Mouse (Mus musculus) layer of hippocampus, postnatal 36 days (tissue): Measurements from ENCODE around the gene Baz1a. TPM values are rescaled to one million over a fixed set of nuclear protein-coding genes. Genes with fewer than 3 reads are reported as not detected.
"Not testable (repeated sequence)": the region's sequence is repeated elsewhere in the genome, so short reads cannot be mapped to it uniquely, and the experiment has no call there.

Experiments
- DNase-seq, 2 experiments: peaks; one replicate each; pipeline ENCODE4 v3.0.0; 2022
- total RNA-seq, 2 experiments: library from RNA; stranded (reverse); gene quantifications; 2 replicates each; pipeline ENCODE4 v1.2.3; 2021

Gene Baz1a
- total RNA-seq, 2 experiments from 2014 or later = 1.1 to 2.3 TPM

DNA sequence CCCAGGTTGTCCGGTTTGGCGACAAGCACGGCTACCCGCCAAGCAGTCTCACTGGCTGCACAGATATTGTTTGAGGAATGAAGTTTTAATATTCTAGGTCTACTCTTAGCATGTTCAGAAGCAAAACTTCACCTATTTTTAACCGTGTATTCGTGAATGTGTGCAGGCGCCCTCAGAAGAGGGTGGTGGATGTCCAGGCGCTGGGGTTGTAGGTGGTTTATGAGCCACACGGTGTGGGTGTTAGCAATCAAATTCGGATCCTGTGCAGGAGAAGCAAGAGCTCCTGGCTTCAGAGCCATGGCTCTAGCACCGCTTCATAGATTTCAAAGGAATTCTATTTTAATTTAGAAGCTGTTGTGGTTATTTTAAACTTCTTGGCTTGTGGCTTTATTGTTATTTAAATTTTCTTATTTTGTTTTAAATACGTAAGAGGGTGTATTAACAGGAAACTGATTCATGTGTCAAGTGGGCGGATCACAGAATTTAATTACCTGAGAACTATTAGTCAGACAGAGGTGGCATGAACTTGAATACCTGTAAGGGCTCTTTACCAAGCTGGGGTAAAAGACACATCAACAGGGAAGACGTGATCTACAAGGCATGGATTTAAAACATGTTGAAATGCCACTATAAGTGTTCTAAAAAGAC is 6.7 kb downstream of the Baz1a start:
- DNase-seq = no peak

GRCm38 (mm10) chr12:55006071-55006470 is 8.1 kb downstream of the Baz1a start:
- no peak for DNase-seq

- DNase-seq = no peak
These were observed 9.8 kb downstream of the Baz1a start for GRCm38 (mm10) chr12:55004396-55004795.

GRCm38 (mm10) chr12:55003843-55004242 is 10.3 kb downstream of the Baz1a start:
- no peak for DNase-seq

GRCm38 (mm10) chr12:55002532-55002931 is 11.6 kb downstream of the Baz1a start:
- DNase-seq = not testable (repeated sequence)

- DNase-seq = peak in 1 of 2 experiments; percentile 4
These were observed 15.0 kb downstream of the Baz1a start for GRCm38 (mm10) chr12:54999016-54999690.

- DNase-seq = no peak
These were observed 15.7 kb downstream of the Baz1a start for GRCm38 (mm10) chr12:54998411-54998810.

GRCm38 (mm10) chr12:54996979-54997474 is 17.1 kb downstream of the Baz1a start:
- no peak for DNase-seq

DNA sequence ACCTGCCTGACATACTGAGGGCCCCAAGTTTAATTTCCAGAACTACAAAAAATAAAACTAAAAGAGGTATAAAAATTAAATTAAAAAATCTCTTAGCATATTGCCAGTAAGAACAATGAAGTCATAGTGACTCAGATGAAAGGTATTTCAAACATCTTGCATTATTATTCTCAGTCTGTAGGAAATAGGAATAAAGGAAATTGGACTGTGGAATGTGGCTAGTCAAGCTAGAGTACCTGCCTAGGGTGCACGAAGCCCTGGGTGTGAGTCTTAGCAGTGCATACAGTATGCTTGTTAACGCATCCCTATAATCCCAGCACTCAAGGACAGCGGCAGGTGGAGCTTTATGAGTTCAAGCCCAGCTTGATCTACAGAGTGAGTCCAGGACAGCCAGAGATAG is 18.2 kb downstream of the Baz1a start:
- DNase-seq = no peak

DNA sequence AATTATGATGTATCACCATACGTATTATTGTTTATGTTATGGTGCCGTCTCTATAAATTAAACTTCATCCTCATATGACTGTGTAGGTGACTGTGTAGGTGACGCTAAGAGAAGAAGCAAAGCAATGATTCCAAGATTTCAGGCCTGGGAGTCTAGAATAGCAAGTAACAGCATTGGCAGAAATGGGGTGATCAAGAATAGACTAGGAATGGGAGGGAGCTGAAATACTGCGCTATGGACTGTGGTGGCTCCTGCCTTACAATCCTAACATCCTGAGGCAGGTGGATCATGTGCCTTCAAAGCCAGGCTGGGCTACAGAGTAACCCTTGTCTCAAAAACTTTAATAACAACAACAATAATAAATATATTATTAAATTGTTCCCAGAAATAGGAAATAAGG is 19.7 kb downstream of the Baz1a start:
- no peak for DNase-seq

DNA sequence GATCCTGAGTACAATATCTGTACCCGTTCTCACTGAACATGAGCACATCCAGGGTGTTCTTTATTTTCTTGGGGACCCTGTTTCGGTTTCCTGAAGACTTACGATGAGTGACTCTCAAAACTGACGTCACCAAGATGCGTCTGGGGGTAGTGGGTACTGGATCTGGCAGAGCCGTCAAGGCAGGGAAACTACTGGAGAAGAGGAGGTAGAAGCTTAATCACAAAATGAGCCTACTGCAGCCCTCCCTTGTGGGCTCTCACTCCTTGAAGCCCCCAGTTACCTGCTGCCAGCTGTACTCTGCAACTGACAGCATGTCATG is 20.1 kb downstream of the Baz1a start:
- DNase-seq = no peak

DNA sequence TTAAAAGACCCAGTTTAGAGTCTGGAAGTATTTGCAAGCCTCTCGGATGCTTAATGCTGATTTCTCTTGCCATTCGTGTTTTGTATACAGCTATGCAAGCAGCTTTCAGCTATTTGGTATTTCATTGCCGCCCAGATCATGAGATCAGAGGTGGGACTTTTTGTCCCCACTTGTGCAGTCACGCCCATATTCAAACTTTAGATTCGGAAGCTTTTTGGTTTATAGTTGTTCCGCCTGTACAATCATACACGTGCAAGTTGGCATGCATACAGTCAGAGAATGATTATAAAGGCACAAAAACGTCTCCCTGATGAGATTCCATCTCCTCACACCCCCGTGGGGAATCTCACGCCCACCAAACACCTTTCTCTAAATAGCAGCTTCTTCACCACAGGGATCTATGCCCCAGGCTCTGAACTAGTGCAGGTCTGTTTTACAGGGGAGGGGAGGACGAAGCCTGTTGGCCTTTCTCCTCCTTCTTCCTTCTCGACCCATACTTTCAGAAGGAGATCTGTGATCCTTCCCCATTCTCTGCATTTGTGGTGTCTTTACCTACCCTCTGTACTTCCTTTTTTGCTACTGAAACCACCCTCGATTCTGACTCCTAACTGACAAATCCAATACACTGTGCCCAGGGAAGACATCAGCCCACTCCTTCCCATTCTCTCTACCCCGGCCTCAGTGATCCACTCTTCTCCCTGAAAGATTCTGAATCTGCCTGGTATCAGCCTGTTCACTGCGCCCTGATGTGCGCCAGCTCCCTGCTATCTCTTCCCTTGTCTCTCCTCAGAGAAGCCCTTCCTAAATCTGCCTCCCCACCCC is 20.7 kb downstream of the Baz1a start:
- DNase-seq = no peak

GRCm38 (mm10) chr12:54992814-54993213 is 21.3 kb downstream of the Baz1a start:
- no peak for DNase-seq

DNA sequence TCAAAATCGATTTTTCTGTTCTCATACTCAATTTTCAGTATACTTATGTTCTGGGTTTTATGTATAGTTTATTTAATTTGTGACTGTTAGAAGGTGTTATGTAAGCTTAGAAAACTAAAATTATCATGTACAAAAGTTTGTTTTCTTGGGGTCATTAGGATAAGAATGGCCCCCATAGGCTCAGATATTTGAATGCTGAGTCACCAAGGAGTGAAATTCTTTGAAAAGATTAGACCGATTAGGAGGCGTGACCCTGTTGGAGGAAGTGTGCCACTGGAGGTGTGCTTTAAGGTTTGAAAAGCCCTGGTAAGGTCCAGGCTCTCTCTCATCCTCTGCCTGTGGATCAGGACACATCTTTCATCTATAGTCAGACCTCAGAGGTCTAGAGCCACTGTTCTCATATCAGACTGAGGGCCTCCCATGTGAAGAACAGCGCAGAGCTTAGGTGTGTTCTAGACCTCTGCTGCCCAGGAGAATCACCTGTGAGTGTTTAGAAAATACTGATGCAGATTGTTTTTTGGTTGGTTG is 25.8 kb downstream of the Baz1a start:
- no peak for DNase-seq

DNA sequence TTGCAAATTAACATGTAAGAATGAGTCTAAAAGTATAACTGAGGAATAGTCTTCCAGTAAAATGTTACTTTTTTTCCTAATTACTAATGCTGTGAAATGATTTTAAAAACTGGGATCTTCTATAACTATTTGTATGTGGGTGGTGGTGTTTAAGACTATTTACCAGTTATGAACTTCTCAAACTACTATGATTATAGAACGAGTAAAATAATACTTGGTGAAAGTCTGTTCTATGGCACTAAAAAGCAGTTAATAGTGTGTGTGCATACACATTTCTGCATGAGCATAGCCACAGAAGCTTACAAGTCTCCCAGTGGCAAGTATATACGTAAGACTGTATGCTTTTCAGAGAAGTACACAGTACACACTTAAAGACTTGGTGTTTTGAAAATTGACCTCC is 27.0 kb downstream of the Baz1a start:
- no peak for DNase-seq

GRCm38 (mm10) chr12:54986052-54986717 is 28.0 kb downstream of the Baz1a start, which contains the start of gene Gm20403:
TSS of gene Gm20403 (minus strand) at chr12:54986529.
- DNase-seq = peak; percentile 12 to 34

GRCm38 (mm10) chr12:54985257-54986051 is 28.7 kb downstream of the Baz1a start:
- DNase-seq = peak; percentile 17 to 39

DNA sequence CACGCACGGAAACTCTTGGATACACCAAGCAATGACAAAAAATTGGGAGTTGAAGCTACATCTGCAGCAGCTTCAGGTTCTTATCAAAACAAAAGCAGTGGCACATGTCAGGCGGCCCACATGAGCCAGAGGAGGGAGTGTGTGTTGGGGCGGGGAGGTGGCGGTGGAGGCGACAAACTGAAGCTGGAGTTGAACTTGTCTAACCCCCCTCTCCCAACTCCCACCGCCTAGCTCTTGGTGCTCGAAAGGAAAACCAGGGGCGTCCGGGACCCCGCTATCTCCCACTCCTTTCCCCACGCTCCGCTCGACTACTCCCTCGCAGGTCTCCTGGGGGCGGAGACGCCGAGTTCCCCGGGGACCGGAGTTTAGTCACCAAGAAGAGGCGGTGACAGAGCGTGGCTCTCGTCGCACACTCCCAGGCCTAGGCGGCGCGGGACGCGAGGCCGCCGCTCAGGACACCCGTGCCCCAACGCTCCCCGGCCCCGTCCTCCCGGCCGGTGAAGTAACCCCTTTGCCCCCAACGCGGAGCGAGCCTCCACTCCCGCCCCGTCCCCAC is 29.4 kb downstream of the Baz1a start:
- peak; percentile 20 to 34 for DNase-seq

DNA sequence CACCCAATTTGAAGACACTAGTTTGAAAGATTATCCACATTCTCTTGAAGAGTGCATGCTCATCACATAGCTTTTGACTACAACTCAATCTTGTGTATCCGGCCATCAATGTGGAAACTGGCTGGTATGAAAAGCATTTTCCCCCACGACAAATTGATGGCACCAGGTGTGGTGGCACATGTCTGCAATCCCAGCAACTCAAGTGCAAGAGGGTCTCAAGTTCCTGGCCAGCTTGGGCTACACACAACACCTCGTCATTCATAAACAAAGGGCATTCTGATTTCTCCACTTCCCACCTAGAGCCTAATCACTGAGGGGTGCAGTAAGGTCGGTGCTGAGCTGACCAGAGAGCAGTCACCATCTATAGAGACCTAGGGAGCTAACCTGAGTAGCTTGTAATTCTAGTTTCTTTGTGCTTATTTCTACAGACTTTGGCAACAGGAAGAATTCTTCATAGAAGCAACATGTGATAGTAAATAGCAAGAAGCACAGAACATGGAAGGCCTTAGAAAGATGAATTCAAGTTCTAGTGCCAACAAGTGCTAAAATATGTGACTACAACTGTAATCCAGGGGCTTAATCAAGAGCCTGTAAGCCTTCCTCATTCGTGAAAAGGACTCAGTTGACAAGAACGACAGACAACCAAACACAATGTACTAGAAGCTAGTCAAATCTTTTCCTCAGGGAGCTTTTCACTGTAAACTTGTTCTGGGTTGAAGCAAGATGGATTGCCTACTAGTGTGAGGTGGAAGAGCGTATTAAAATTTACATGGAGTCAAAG is 31.0 kb downstream of the Baz1a start:
- no peak for DNase-seq

GRCm38 (mm10) chr12:54981962-54982361 is 32.2 kb downstream of the Baz1a start:
- no peak for DNase-seq
